Mouse (Mus musculus) ES-E14 (cell line): ENCODE data around the gene Nsd1. TPM values are rescaled to one million over a fixed set of nuclear protein-coding genes. Genes with fewer than 3 reads are reported as not detected.
A peak's percentile ranks its signal among the peaks of the same experiment; 100 is the strongest.

Source experiments
- DNase-seq: peaks from one replicate; pipeline ENCODE4 v3.0.0-alpha.2; 2013; ENCODE audit warnings: low read depth, low spot score
- H3K27ac ChIP-seq: 2 replicates; pipeline ENCODE4 v1.5.1; 2012; ENCODE audit warnings: low read depth, mild to moderate bottlenecking, low read length, moderate library complexity, mixed read lengths; ENCODE audit not compliant: poor library complexity, insufficient read depth, severe bottlenecking
- H3K36me3 ChIP-seq: 2 replicates; pipeline ENCODE4 v1.6.1; 2012; ENCODE audit warnings: mild to moderate bottlenecking, low read length, moderate library complexity, mixed read lengths; ENCODE audit not compliant: control insufficient read depth, poor library complexity, insufficient read depth, severe bottlenecking
- H3K4me1 ChIP-seq, 2 experiments: fragments of 150-350 bp in 1 of 2; sonication (generic) in 1 of 2; 2 replicates each; pipeline ENCODE4 v1.6.1; 2012; ENCODE audit warnings: low read length in 2 of 2, mild to moderate bottlenecking in 1 of 2, mixed read lengths in 1 of 2; ENCODE audit not compliant: control insufficient read depth in 2 of 2, insufficient read depth in 2 of 2, poor library complexity in 1 of 2
- H3K4me3 ChIP-seq, 2 experiments: fragments of 150-350 bp in 1 of 2; sonication (generic) in 1 of 2; 2 replicates each; pipeline ENCODE4 v1.5.1; 2012; ENCODE audit warnings: low read length in 2 of 2, low read depth in 1 of 2, mild to moderate bottlenecking in 1 of 2, mixed read lengths in 1 of 2; ENCODE audit not compliant: insufficient read depth in 1 of 2, poor library complexity in 1 of 2, severe bottlenecking in 1 of 2
- H3K9ac ChIP-seq: 2 replicates; pipeline ENCODE4 v1.6.1; 2012; ENCODE audit warnings: low read depth, mild to moderate bottlenecking, low read length, mixed read lengths; ENCODE audit not compliant: poor library complexity, insufficient read depth, severe bottlenecking
- H3K9me3 ChIP-seq: fragments of 150-350 bp; sonication (generic); 2 replicates; pipeline ENCODE4 v1.6.1; 2012; ENCODE audit warnings: low read depth, mild to moderate bottlenecking, low read length; ENCODE audit not compliant: control insufficient read depth, insufficient read depth
- CHD2 ChIP-seq: IDR thresholded peaks from 2 replicates; pipeline ENCODE4 v1.6.1; 2014; ENCODE audit warnings: mild to moderate bottlenecking, low read depth, low read length, inconsistent platforms
- HCFC1 ChIP-seq: IDR thresholded peaks from 2 replicates; pipeline ENCODE4 v1.6.1; 2012; ENCODE audit warnings: low read length, inconsistent platforms, borderline replicate concordance; ENCODE audit not compliant: insufficient read depth
- MAFK ChIP-seq: IDR thresholded peaks from 2 replicates; pipeline ENCODE4 v1.6.1; 2014; ENCODE audit warnings: mild to moderate bottlenecking, low read depth, low read length, inconsistent platforms; ENCODE audit not compliant: insufficient read depth
- ZC3H11A ChIP-seq: IDR thresholded peaks from 2 replicates; pipeline ENCODE4 v1.6.1; 2012; ENCODE audit warnings: low read depth, mild to moderate bottlenecking, inconsistent platforms, low read length, borderline replicate concordance
- ZNF384 ChIP-seq: IDR thresholded peaks from 2 replicates; pipeline ENCODE4 v1.6.1; 2012; ENCODE audit warnings: low read depth, low read length, inconsistent platforms
- in situ Hi-C, 2 experiments: fragments of 600-800 bp; cut with MboI; formaldehyde crosslinking; loops; one replicate each; pipeline ENCODE4 v1.15.1; 2025; ENCODE audit warnings: low sequenced_read_pairs in 2 of 2, inconsistent platforms in 1 of 2; ENCODE audit not compliant: unreplicated experiment in 2 of 2
- total RNA-seq: library from RNA; depleted of rRNA; stranded (reverse); fragments of 300-350 nt; gene quantifications from 2 replicates; pipeline ENCODE4 v1.2.3, GENCODE M21; 2012

Nsd1 gene
- total RNA-seq, 1 experiment, result 135 TPM

GRCm38 (mm10) chr13:55212361-55213137 is 3.0 kb downstream of the Nsd1 start:
- DNase-seq, result no peak
- Histone ChIP-seq H3K27ac (peak overlapping the region; percentile 95), H3K4me1 (peaks cover 10 to 22% of the 10 kb centered on the region in 2 experiments)

DNA sequence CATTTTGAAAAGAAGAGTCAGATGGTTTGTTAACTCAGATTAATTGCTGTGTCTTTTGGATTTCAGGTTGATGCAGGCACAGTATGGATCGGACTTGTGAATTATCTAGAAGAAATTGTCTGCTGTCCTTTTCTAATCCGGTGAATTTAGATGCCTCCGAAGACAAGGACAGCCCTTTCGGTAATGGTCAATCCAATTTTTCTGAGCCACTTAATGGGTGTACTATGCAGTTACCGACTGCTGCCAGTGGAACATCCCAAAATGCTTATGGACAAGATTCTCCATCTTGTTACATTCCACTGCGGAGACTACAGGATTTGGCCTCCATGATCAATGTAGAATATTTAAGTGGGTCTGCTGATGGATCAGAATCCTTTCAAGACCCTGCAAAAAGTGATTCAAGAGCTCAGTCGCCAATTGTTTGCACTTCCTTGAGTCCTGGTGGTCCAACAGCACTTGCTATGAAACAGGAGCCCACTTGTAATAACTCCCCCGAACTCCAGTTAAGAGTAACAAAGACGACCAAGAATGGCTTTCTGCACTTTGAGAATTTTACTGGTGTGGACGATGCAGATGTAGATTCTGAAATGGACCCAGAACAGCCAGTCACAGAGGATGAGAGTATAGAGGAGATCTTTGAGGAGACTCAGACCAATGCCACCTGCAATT is 3.7 kb downstream of the Nsd1 start:
- in situ Hi-C loops, result no loop called here
- Histone ChIP-seq H3K4me1 (peaks cover 8 to 21% of the 10 kb centered on the region in 2 experiments), H3K9me3 (no peaks in the 10 kb centered on the region), H3K36me3 (peaks cover 23% of the 10 kb centered on the region), H3K27ac (peak overlapping the region; percentile 95; the same call in 1 of the 2 replicates), H3K4me3 (peak overlapping the region; percentile 88 to 91), H3K9ac (peak overlapping the region; percentile 87)
- TF ChIP-seq CHD2 (no peak), ZC3H11A (no peak), MAFK (no peak), HCFC1 (no peak), ZNF384 (no peak)
- no peak for DNase-seq

More at GRCm38 (mm10) chr13:55212361-55213137, 3.0 kb downstream of the Nsd1 start:
- Histone ChIP-seq H3K36me3 (peaks cover 23% of the 10 kb centered on the region), H3K9me3 (no peaks in the 10 kb centered on the region), H3K9ac (peak overlapping the region; percentile 87), H3K4me3 (peak overlapping the region; percentile 88 to 91)
- TF ChIP-seq ZNF384, result no peak
- no peak for TF ChIP-seq HCFC1
- no peak for TF ChIP-seq CHD2
- TF ChIP-seq MAFK, result no peak
- TF ChIP-seq ZC3H11A, result no peak
- in situ Hi-C loops, result no loop called here

- peaks cover 1 to 2% of the 10 kb centered on the region in 2 experiments; a peak in 2 of 4 replicates for H3K4me1 ChIP-seq
- in situ Hi-C loops, result no loop called here
- DNase-seq, result no peak
- no peak overlapping the region for H3K9ac ChIP-seq
- no peak overlapping the region for H3K4me3 ChIP-seq
- no peak overlapping the region for H3K27ac ChIP-seq
- peaks cover 14% of the 10 kb centered on the region for H3K36me3 ChIP-seq
- H3K9me3 ChIP-seq, result no peaks in the 10 kb centered on the region
- TF ChIP-seq MAFK (no peak), CHD2 (no peak), ZNF384 (no peak), ZC3H11A (no peak), HCFC1 (no peak)
Observed at GRCm38 (mm10) chr13:55224364-55224763, 14.8 kb downstream of the Nsd1 start.

DNA sequence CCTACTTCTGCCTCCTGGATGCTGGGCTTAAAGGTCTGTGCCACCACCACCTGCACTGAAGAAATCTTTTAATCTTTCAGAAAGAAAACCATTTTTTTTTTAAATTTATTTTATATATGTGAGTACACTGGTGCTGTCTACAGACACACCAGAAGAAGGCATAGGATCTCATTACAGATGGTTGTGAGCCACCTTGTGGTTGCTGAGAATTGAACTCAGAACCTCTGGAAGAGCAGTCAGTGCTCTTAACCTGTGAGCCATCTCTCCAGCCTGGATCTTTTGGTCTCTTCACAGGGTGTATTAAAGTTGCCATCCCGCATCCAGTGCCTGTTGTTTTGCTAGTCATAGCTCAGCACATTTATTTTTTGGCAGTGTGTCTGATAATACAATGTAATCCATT is 21.1 kb downstream of the Nsd1 start:
- Histone ChIP-seq H3K9ac (no peak overlapping the region), H3K4me3 (no peak overlapping the region), H3K4me1 (no peaks in the 10 kb centered on the region), H3K36me3 (peaks cover 13% of the 10 kb centered on the region), H3K9me3 (no peaks in the 10 kb centered on the region), H3K27ac (no peak overlapping the region)
- no peak for DNase-seq
- TF ChIP-seq HCFC1 (no peak), MAFK (no peak), ZNF384 (no peak), CHD2 (no peak), ZC3H11A (no peak)
- in situ Hi-C loops, result no loop called here
